Mouse (Mus musculus) liver, embryonic 16.5 days (tissue): ENCODE data around the gene Olfr221. TPM values are rescaled to one million over a fixed set of nuclear protein-coding genes. Genes with fewer than 3 reads are reported as not detected.
"Not testable (repeated sequence)": the region's sequence is repeated elsewhere in the genome, so short reads cannot be mapped to it uniquely, and the experiment has no call there.

Experiments used
- ATAC-seq: fragments of 200-750 bp; cut with Nextera tagmentation; 2 replicates; pipeline ENCODE4 v1.8.0; 2017; ENCODE audit warnings: low read depth, mild to moderate bottlenecking, moderate number of reproducible peaks, moderate library complexity
- H3K27ac ChIP-seq: fragments of 300-500 bp; sonication (generic); 2 replicates; pipeline ENCODE4 v1.5.1; 2014; ENCODE audit warnings: mild to moderate bottlenecking, low read length
- H3K27me3 ChIP-seq: fragments of 300-500 bp; sonication (generic); 2 replicates; pipeline ENCODE4 v1.6.1; 2014; ENCODE audit warnings: low read depth, low read length, mixed read lengths; ENCODE audit not compliant: control insufficient read depth, insufficient read depth
- H3K36me3 ChIP-seq: fragments of 300-500 bp; sonication (generic); 2 replicates; pipeline ENCODE4 v1.6.1; 2014; ENCODE audit warnings: mild to moderate bottlenecking; ENCODE audit not compliant: control insufficient read depth, insufficient read depth
- H3K4me1 ChIP-seq: fragments of 300-500 bp; sonication (generic); 2 replicates; pipeline ENCODE4 v1.6.1; 2014; ENCODE audit warnings: low read depth, low read length, mixed read lengths; ENCODE audit not compliant: control insufficient read depth
- H3K4me2 ChIP-seq: fragments of 300-500 bp; sonication (generic); 2 replicates; pipeline ENCODE4 v1.6.1; 2014; ENCODE audit warnings: low read depth, low read length, mixed read lengths
- H3K4me3 ChIP-seq: fragments of 300-500 bp; sonication (generic); 2 replicates; pipeline ENCODE4 v1.5.1; 2014; ENCODE audit warnings: low read depth, mild to moderate bottlenecking, low read length
- H3K9ac ChIP-seq: fragments of 300-500 bp; sonication (generic); 2 replicates; pipeline ENCODE4 v1.6.1; 2014; ENCODE audit warnings: low read depth, low read length
- H3K9me3 ChIP-seq: fragments of 300-500 bp; sonication (generic); replicated peaks from 2 replicates; pipeline ENCODE4 v1.6.1; 2016; ENCODE audit warnings: low read length; ENCODE audit not compliant: control insufficient read depth
- WGBS: fragments of 180-500 bp; shearing (Covaris S2); extraction: QIAGEN DNeasy Blood & Tissue Kit; methylation state at CpG from one replicate; pipeline ENCODE4 v1.1.7; 2014; ENCODE audit not compliant: insufficient replicate concordance; 5-methylcytosine and 5-hydroxymethylcytosine counted together
- polyA plus RNA-seq: library from polyadenylated mRNA; unstranded; fragments of >200 nt; fragmentation: Nextera tagmentation; extraction: Ambion mirVana; gene quantifications from 2 replicates; pipeline ENCODE4 v1.2.1, GENCODE M21; 2015

The Olfr221 gene
- not detected in 2 replicates for polyA plus RNA-seq

- H3K9me3 ChIP-seq, H3K9ac ChIP-seq, H3K36me3 ChIP-seq, ATAC-seq, H3K4me2 ChIP-seq, H3K27ac ChIP-seq, H3K27me3 ChIP-seq, H3K4me3 ChIP-seq, H3K4me1 ChIP-seq: not testable (repeated sequence)
- WGBS, result 18% methylated on average over 3 of the region's 3 CpGs
Observed at GRCm38 (mm10) chr14:52042359-52042758, at the start of gene Olfr221. Gene Olfr221 (minus strand): TSS chr14:52042459.

- no peaks in the 10 kb centered on the region for H3K4me1 ChIP-seq
- ATAC-seq, result no peak
- no peak overlapping the region for H3K9ac ChIP-seq
- H3K27ac ChIP-seq, result no peak overlapping the region
- no peak overlapping the region for H3K4me2 ChIP-seq
- peaks cover 57% of the 10 kb centered on the region for H3K36me3 ChIP-seq
- no peaks in the 10 kb centered on the region for H3K27me3 ChIP-seq
- H3K9me3 ChIP-seq, result no peaks in the 10 kb centered on the region
- H3K4me3 ChIP-seq, result no peak overlapping the region
Observed at GRCm38 (mm10) chr14:52083083-52083482, 40.8 kb upstream of the Olfr221 start.

GRCm38 (mm10) chr14:52071599-52072137 lies 29.4 kb upstream of the Olfr221 start:
- WGBS, result 88% methylated on average over 15 of the region's 15 CpGs
- no peak overlapping the region for H3K9ac ChIP-seq
- no peaks in the 10 kb centered on the region for H3K9me3 ChIP-seq
- no peak overlapping the region for H3K4me3 ChIP-seq
- no peak overlapping the region for H3K27ac ChIP-seq
- H3K4me1 ChIP-seq, result no peaks in the 10 kb centered on the region
- H3K4me2 ChIP-seq, result no peak overlapping the region
- ATAC-seq, result 0 out of 2 replicates have a peak, but pooled peaks have one; percentile 16
- peaks cover 42% of the 10 kb centered on the region for H3K36me3 ChIP-seq
- no peaks in the 10 kb centered on the region for H3K27me3 ChIP-seq

- Histone ChIP-seq H3K27me3 (no peaks in the 10 kb centered on the region), H3K4me2 (no peak overlapping the region), H3K27ac (no peak overlapping the region), H3K36me3 (peaks cover under 1% of the 10 kb centered on the region; the same call in 1 of the 2 replicates), H3K9me3 (no peaks in the 10 kb centered on the region), H3K9ac (no peak overlapping the region), H3K4me1 (no peaks in the 10 kb centered on the region), H3K4me3 (no peak overlapping the region)
- 52% methylated on average over 4 of the region's 4 CpGs for WGBS
- no peak for ATAC-seq
Observed at GRCm38 (mm10) chr14:52066135-52066534, 23.9 kb upstream of the Olfr221 start.

- no peak overlapping the region for H3K9ac ChIP-seq
- H3K27ac ChIP-seq, result no peak overlapping the region
- WGBS, result 66% methylated on average over 8 of the region's 8 CpGs
- no peaks in the 10 kb centered on the region for H3K9me3 ChIP-seq
- H3K4me3 ChIP-seq, result no peak overlapping the region
- H3K4me2 ChIP-seq, result no peak overlapping the region
- no peaks in the 10 kb centered on the region for H3K27me3 ChIP-seq
- no peak for ATAC-seq
- H3K4me1 ChIP-seq, result no peaks in the 10 kb centered on the region
- H3K36me3 ChIP-seq, result no peaks in the 10 kb centered on the region
Observed at GRCm38 (mm10) chr14:52061798-52062197, 19.5 kb upstream of the Olfr221 start.

- no peak for ATAC-seq
- H3K36me3 ChIP-seq, result no peaks in the 10 kb centered on the region
- H3K27me3 ChIP-seq, result no peaks in the 10 kb centered on the region
- no peak overlapping the region for H3K9ac ChIP-seq
- no peaks in the 10 kb centered on the region for H3K9me3 ChIP-seq
- H3K4me3 ChIP-seq, result no peak overlapping the region
- H3K27ac ChIP-seq, result no peak overlapping the region
- no peak overlapping the region for H3K4me2 ChIP-seq
- no peaks in the 10 kb centered on the region for H3K4me1 ChIP-seq
- 57% methylated on average over 1 of the region's 1 CpGs for WGBS
Observed at GRCm38 (mm10) chr14:52060800-52061199, 18.5 kb upstream of the Olfr221 start.

GRCm38 (mm10) chr14:52059982-52060381 lies 17.7 kb upstream of the Olfr221 start:
- ATAC-seq, result no peak
- Histone ChIP-seq H3K27me3 (no peaks in the 10 kb centered on the region), H3K4me2 (no peak overlapping the region), H3K36me3 (no peaks in the 10 kb centered on the region), H3K4me1 (no peaks in the 10 kb centered on the region), H3K9ac (no peak overlapping the region), H3K4me3 (no peak overlapping the region), H3K27ac (no peak overlapping the region), H3K9me3 (no peaks in the 10 kb centered on the region)
- 54% methylated on average over 4 of the region's 4 CpGs for WGBS

- H3K4me1 ChIP-seq, H3K27me3 ChIP-seq, H3K4me2 ChIP-seq, H3K9me3 ChIP-seq, H3K4me3 ChIP-seq, H3K27ac ChIP-seq, ATAC-seq, H3K36me3 ChIP-seq, H3K9ac ChIP-seq: not testable (repeated sequence)
- WGBS, result 65% methylated on average over 3 of the region's 3 CpGs
Observed at GRCm38 (mm10) chr14:52052720-52053119, 10.5 kb upstream of the Olfr221 start.

- H3K4me1 ChIP-seq, result no peaks in the 10 kb centered on the region; the same call in 1 of the 2 replicates
- H3K4me2 ChIP-seq, result no peak overlapping the region
- H3K9ac ChIP-seq, result no peak overlapping the region
- no peak overlapping the region for H3K4me3 ChIP-seq
- WGBS, result 61% methylated on average over 9 of the region's 9 CpGs
- ATAC-seq, result no peak
- H3K36me3 ChIP-seq, result no peaks in the 10 kb centered on the region
- H3K27me3 ChIP-seq, result no peaks in the 10 kb centered on the region
- H3K27ac ChIP-seq, result no peak overlapping the region
- H3K9me3 ChIP-seq, result no peaks in the 10 kb centered on the region
Observed at GRCm38 (mm10) chr14:52045966-52046565, 3.8 kb upstream of the Olfr221 start.
